Mouse (Mus musculus): ENCODE results near the gene Neurl1b. TPM values are rescaled to one million over a fixed set of nuclear protein-coding genes. Genes with fewer than 3 reads are reported as not detected.

Neurl1b gene
- total RNA-seq, 1 experiment: 0.71 TPM

DNA sequence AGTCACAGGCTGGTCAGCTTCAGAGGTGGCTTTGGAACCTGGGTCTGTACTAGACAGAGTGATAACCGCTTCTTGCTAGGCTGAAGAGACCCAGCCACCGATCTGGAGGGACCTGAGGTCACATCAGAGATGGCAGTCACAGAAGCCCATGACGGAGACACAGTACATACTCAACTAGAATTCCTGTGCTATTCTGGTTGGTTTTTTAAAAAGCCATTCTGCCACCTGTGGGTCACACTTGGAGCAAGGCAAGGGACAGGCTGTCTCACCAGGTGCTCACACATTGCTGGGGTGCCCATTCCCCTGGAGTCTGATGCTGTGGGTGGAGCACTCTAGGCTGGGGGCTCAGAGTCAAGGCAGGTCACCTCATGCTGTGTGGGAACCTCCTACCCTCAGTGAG lies 1.5 kb downstream of the Neurl1b start:
- Histone ChIP-seq H3K4me1 (ENCODE audit: control insufficient read depth in 2 of 2, insufficient read depth in 2 of 2, low read length in 2 of 2, poor library complexity in 1 of 2) (peaks cover 0 to 8% of the 10 kb centered on the region in 2 experiments; a peak in 2 of 4 replicates), H3K4me3 (ENCODE audit: insufficient read depth in 1 of 2, low read depth in 1 of 2, low read length in 2 of 2, poor library complexity in 1 of 2, severe bottlenecking in 1 of 2) (no peak overlapping the region), H3K36me3 (ENCODE audit: control insufficient read depth, insufficient read depth, low read length, poor library complexity, severe bottlenecking) (no peaks in the 10 kb centered on the region), H3K9ac (ENCODE audit: insufficient read depth, low read depth, low read length, poor library complexity, severe bottlenecking) (no peak overlapping the region), H3K27ac (ENCODE audit: insufficient read depth, low read depth, low read length, poor library complexity, severe bottlenecking) (no peak overlapping the region), H3K9me3 (ENCODE audit: control insufficient read depth, insufficient read depth, low read depth, low read length) (no peaks in the 10 kb centered on the region)
- in situ Hi-C loops (cut with MboI; ENCODE audit: low sequenced_read_pairs in 2 of 2, unreplicated experiment in 2 of 2): no loop called here
- no peak for DNase-seq (ENCODE audit: low read depth, low spot score)
- TF ChIP-seq CHD2 (IDR thresholded peaks at IDR 0.05; ENCODE audit: low read depth, low read length): no peak
- no peak for TF ChIP-seq MAFK (IDR thresholded peaks at IDR 0.05; ENCODE audit: insufficient read depth, low read depth, low read length)
- TF ChIP-seq HCFC1 (IDR thresholded peaks at IDR 0.05; ENCODE audit: borderline replicate concordance, insufficient read depth, low read length): no peak
- TF ChIP-seq ZC3H11A (IDR thresholded peaks at IDR 0.05; ENCODE audit: borderline replicate concordance, low read depth, low read length): no peak
- no peak for TF ChIP-seq ZNF384 (IDR thresholded peaks at IDR 0.05; ENCODE audit: low read depth, low read length)

DNA sequence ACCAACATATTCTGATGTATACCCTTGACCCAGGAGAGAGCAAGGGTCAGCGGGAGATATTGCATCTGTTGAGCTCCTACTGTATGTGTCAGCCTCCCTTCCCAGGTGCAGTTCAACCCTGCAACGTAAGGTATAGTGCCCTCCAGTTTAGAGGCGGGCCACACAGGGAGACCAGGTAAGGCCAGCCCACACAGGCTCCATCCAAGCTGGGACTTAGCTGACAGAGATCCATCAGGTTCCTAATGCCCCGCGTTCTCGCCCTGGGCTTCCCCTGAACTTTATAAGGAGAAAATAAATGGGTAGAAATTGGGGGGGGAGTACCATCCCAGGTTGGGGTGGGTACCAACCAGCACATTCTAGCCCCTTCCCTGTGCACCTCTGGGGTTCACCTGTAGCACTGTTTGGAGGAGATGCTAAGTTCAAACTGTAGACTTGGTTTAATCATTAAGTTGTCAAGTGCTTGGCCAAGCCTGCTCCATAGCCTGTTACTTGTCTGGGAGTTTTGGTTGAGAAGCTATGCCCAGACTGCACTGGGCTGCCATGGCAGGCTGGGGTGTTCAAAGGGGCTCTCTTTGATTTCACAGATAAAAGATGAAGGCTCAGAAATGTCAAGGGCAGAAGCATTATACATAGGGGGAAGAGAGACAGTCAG lies 3.3 kb downstream of the Neurl1b start:
- DNase-seq (ENCODE audit: low read depth, low spot score): no peak

DNA sequence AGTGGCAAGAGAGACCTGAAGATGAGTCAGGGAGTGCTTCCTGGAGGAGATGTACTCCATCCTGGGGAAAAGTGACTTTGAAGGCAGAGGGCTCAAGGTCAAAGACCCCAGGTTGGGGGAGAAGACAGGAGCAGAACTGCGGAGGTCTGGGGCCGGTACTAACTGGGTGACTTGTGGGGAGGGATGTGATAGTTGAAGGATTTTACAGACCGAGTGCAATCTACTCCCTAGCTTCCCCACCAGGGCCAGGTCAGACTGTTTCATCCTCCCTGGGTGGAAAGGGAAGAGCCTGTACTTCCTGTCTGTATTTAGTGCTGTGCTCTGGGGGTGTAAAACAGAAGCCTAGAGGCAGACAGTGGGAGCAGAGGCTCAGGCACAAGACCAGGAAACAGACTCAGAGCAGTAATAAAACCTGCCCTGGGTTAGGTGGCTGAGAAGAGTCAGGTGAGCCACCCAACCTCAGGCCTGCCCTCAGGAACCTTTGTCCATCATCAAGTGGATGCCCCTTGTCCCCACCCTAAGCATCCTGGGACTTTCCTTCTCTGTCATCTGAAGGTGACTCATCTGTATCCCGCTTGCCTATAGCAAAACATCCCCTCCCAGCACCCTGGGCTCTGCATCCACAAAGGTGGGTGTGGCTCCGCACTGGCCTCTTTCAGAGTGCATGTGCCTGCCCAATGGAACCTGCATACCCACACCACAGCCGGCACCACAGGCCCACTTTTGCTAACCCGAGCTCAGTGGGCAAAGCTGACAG lies 6.0 kb downstream of the Neurl1b start:
- no peak for DNase-seq (ENCODE audit: low read depth, low spot score)
- H3K4me1 ChIP-seq (ENCODE audit: control insufficient read depth in 2 of 2, insufficient read depth in 2 of 2, low read length in 2 of 2, poor library complexity in 1 of 2): peaks cover 0 to 8% of the 10 kb centered on the region in 2 experiments; a peak in 2 of 4 replicates
- no peaks in the 10 kb centered on the region for H3K36me3 ChIP-seq (ENCODE audit: control insufficient read depth, insufficient read depth, low read length, poor library complexity, severe bottlenecking)
- no peak overlapping the region for H3K4me3 ChIP-seq (ENCODE audit: insufficient read depth in 1 of 2, low read depth in 1 of 2, low read length in 2 of 2, poor library complexity in 1 of 2, severe bottlenecking in 1 of 2)
- no peak overlapping the region for H3K9ac ChIP-seq (ENCODE audit: insufficient read depth, low read depth, low read length, poor library complexity, severe bottlenecking)
- H3K27ac ChIP-seq (ENCODE audit: insufficient read depth, low read depth, low read length, poor library complexity, severe bottlenecking): no peak overlapping the region
- in situ Hi-C loops (cut with MboI; ENCODE audit: low sequenced_read_pairs in 2 of 2, unreplicated experiment in 2 of 2): no loop called here
- TF ChIP-seq ZC3H11A (IDR thresholded peaks at IDR 0.05; ENCODE audit: borderline replicate concordance, low read depth, low read length) (no peak), ZNF384 (IDR thresholded peaks at IDR 0.05; ENCODE audit: low read depth, low read length) (no peak), HCFC1 (IDR thresholded peaks at IDR 0.05; ENCODE audit: borderline replicate concordance, insufficient read depth, low read length) (no peak), MAFK (IDR thresholded peaks at IDR 0.05; ENCODE audit: insufficient read depth, low read depth, low read length) (no peak), CHD2 (IDR thresholded peaks at IDR 0.05; ENCODE audit: low read depth, low read length) (no peak)
- no peaks in the 10 kb centered on the region for H3K9me3 ChIP-seq (ENCODE audit: control insufficient read depth, insufficient read depth, low read depth, low read length)

More for the DNA sequence above, 3.3 kb downstream of the Neurl1b start:
- Histone ChIP-seq H3K36me3 (ENCODE audit: control insufficient read depth, insufficient read depth, low read length, poor library complexity, severe bottlenecking) (no peaks in the 10 kb centered on the region), H3K4me1 (ENCODE audit: control insufficient read depth in 2 of 2, insufficient read depth in 2 of 2, low read length in 2 of 2, poor library complexity in 1 of 2) (peaks cover 0 to 9% of the 10 kb centered on the region in 2 experiments; a peak in 2 of 4 replicates), H3K9ac (ENCODE audit: insufficient read depth, low read depth, low read length, poor library complexity, severe bottlenecking) (no peak overlapping the region), H3K4me3 (ENCODE audit: insufficient read depth in 1 of 2, low read depth in 1 of 2, low read length in 2 of 2, poor library complexity in 1 of 2, severe bottlenecking in 1 of 2) (no peak overlapping the region), H3K27ac (ENCODE audit: insufficient read depth, low read depth, low read length, poor library complexity, severe bottlenecking) (no peak overlapping the region), H3K9me3 (ENCODE audit: control insufficient read depth, insufficient read depth, low read depth, low read length) (no peaks in the 10 kb centered on the region)
- TF ChIP-seq ZC3H11A (IDR thresholded peaks at IDR 0.05; ENCODE audit: borderline replicate concordance, low read depth, low read length) (no peak), ZNF384 (IDR thresholded peaks at IDR 0.05; ENCODE audit: low read depth, low read length) (no peak), MAFK (IDR thresholded peaks at IDR 0.05; ENCODE audit: insufficient read depth, low read depth, low read length) (no peak), CHD2 (IDR thresholded peaks at IDR 0.05; ENCODE audit: low read depth, low read length) (no peak), HCFC1 (IDR thresholded peaks at IDR 0.05; ENCODE audit: borderline replicate concordance, insufficient read depth, low read length) (no peak)
- in situ Hi-C loops (cut with MboI; ENCODE audit: low sequenced_read_pairs in 2 of 2, unreplicated experiment in 2 of 2): no loop called here

DNA sequence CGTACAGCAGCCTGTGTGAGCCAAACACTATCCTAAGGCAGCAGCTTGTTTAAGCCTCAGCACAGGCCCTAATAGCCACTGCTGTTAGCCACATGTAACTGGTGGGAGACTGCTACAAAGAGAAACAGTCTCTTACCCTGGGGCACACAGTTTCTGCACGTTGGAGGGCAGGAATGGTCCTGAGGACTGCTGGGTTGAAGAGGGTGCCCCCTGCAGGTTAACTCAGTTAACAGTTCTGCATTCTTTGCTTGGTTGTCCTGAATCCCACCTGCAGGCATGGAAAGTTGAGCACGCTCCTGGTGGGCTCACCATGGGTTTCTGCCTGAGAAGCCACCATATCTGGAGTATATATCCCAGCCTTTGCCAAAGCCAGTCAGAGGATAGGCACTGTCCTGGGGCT lies 6.9 kb downstream of the Neurl1b start:
- Histone ChIP-seq H3K27ac (ENCODE audit: insufficient read depth, low read depth, low read length, poor library complexity, severe bottlenecking) (no peak overlapping the region), H3K36me3 (ENCODE audit: control insufficient read depth, insufficient read depth, low read length, poor library complexity, severe bottlenecking) (no peaks in the 10 kb centered on the region), H3K9me3 (ENCODE audit: control insufficient read depth, insufficient read depth, low read depth, low read length) (no peaks in the 10 kb centered on the region), H3K4me1 (ENCODE audit: control insufficient read depth in 2 of 2, insufficient read depth in 2 of 2, low read length in 2 of 2, poor library complexity in 1 of 2) (peaks cover 0 to 8% of the 10 kb centered on the region in 2 experiments; a peak in 2 of 4 replicates), H3K9ac (ENCODE audit: insufficient read depth, low read depth, low read length, poor library complexity, severe bottlenecking) (no peak overlapping the region), H3K4me3 (ENCODE audit: insufficient read depth in 1 of 2, low read depth in 1 of 2, low read length in 2 of 2, poor library complexity in 1 of 2, severe bottlenecking in 1 of 2) (no peak overlapping the region)
- no peak for TF ChIP-seq ZC3H11A (IDR thresholded peaks at IDR 0.05; ENCODE audit: borderline replicate concordance, low read depth, low read length)
- TF ChIP-seq HCFC1 (IDR thresholded peaks at IDR 0.05; ENCODE audit: borderline replicate concordance, insufficient read depth, low read length): no peak
- TF ChIP-seq ZNF384 (IDR thresholded peaks at IDR 0.05; ENCODE audit: low read depth, low read length): no peak
- TF ChIP-seq CHD2 (IDR thresholded peaks at IDR 0.05; ENCODE audit: low read depth, low read length): no peak
- TF ChIP-seq MAFK (IDR thresholded peaks at IDR 0.05; ENCODE audit: insufficient read depth, low read depth, low read length): no peak
- peak; percentile 45 for DNase-seq (ENCODE audit: low read depth, low spot score)
- in situ Hi-C loops (cut with MboI; ENCODE audit: low sequenced_read_pairs in 2 of 2, unreplicated experiment in 2 of 2): no loop called here

All from ES-E14 (cell line).